Mouse (Mus musculus): ENCODE results near the gene Ankrd13b. TPM values are rescaled to one million over a fixed set of nuclear protein-coding genes. Genes with fewer than 3 reads are reported as not detected.
A peak's percentile ranks its signal among the peaks of the same experiment; 100 is the strongest.

The Ankrd13b gene
- total and polyA plus RNA-seq, 3 experiments: 9.2 to 19.4 (median 10.6) TPM

DNA sequence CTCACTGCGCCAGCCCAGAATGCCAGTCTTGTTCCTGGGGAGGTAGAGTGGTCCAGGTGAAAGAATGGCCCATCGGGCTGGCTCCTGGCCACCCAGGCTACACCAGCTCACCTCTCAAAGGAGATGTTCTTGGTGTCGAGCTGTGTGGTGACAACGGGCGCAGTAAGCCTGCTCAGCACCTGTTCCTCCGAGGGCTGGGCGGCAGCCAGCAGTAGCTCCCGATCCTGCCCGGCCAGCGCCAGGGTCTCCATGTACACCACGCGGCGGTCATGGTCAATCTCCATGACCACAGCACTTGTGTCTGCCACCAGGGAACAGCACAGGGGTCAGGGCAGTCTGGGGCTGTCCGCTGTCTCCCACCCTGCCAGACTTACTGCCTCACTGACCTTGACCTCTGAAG lies 13.3 kb downstream of the Ankrd13b start:
- Histone ChIP-seq H3K4me3 (no peak overlapping the region), H3K27ac (no peak overlapping the region), H3K79me2 (replicated peaks; ENCODE audit: control insufficient read depth, insufficient read depth, low read length) (no peaks in the 10 kb centered on the region), H3K4me1 (ENCODE audit: control insufficient read depth, insufficient read depth, low read length) (no peaks in the 10 kb centered on the region), H3K27me3 (ENCODE audit: control insufficient read depth, insufficient read depth, low read length) (no peaks in the 10 kb centered on the region), H3K9ac (ENCODE audit: low read depth, low read length) (no peak overlapping the region), H3K36me3 (ENCODE audit: control insufficient read depth, insufficient read depth, low read length) (no peaks in the 10 kb centered on the region)
- intact Hi-C loops (cut with DNase I): no loop called here
- 96% methylated on average over 14 of the region's 14 CpGs for WGBS
- no peak for DNase-seq
- no peak for TF ChIP-seq CTCF (IDR thresholded peaks at IDR 0.05)

DNA sequence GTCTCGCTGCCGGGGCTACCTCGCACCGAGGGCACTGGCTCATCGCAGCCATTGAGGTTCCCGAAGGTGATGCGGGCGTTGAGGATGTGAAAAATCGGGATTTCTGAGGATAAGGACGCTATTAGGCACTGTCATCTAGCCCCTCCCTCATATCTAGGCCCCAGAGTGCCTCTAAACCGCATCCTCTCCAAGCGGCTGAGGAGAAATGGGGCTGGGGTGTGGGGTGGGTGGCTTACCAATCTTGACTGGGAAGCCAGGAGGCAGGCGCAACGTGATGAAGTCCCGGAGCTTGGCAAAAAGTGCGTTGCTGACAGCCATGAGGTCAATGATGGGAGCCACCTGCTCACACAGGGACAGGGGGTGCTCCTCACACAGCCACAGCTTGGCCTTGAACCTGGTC lies 16.7 kb downstream of the Ankrd13b start:
- TF ChIP-seq CTCF (IDR thresholded peaks at IDR 0.05): no peak
- no peak for TF ChIP-seq EP300 (IDR thresholded peaks at IDR 0.05; ENCODE audit: insufficient read depth, low read depth, low read length)
- TF ChIP-seq POLR2A (IDR thresholded peaks at IDR 0.05; ENCODE audit: insufficient read depth, low read depth, low read length): no peak
- H3K4me1 ChIP-seq (ENCODE audit: control insufficient read depth, insufficient read depth, low read length): no peaks in the 10 kb centered on the region
- intact Hi-C loops (cut with DNase I): no loop called here
- no peaks in the 10 kb centered on the region for H3K36me3 ChIP-seq (ENCODE audit: control insufficient read depth, insufficient read depth, low read length)
- H3K4me3 ChIP-seq: no peak overlapping the region
- no peak overlapping the region for H3K9ac ChIP-seq (ENCODE audit: low read depth, low read length)
- DNase-seq: no peak
- no peak overlapping the region for H3K27ac ChIP-seq
- no peaks in the 10 kb centered on the region for H3K27me3 ChIP-seq (ENCODE audit: control insufficient read depth, insufficient read depth, low read length)
- 89% methylated on average over 16 of the region's 16 CpGs for WGBS
- H3K79me2 ChIP-seq (replicated peaks; ENCODE audit: control insufficient read depth, insufficient read depth, low read length): no peaks in the 10 kb centered on the region

DNA sequence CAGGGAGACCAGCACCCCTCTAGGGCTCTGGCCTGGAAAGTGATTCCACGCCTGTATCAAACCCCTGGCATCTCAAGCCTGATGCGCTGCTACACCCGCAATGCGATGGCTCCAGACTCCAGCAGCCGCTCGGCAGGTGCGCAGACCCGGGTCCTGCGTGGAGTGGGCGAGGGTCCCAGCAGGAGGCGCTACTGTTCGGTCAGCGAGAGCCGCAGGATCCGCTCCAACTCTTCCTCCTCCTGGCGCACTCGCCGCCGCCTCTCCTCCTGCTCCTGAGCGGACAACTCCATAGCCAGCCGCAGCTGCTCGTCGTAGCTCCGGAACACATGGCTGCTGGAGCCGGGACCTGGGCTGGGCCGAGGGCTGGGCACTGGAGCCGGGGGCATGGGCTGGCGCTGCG lies 18.1 kb downstream of the Ankrd13b start:
- H3K79me2 ChIP-seq (replicated peaks; ENCODE audit: control insufficient read depth, insufficient read depth, low read length): no peaks in the 10 kb centered on the region
- no peaks in the 10 kb centered on the region; the same call in 1 of the 2 replicates for H3K4me1 ChIP-seq (ENCODE audit: control insufficient read depth, insufficient read depth, low read length)
- H3K27me3 ChIP-seq (ENCODE audit: control insufficient read depth, insufficient read depth, low read length): no peaks in the 10 kb centered on the region
- 83% methylated on average over 29 of the region's 29 CpGs for WGBS
- DNase-seq: no peak
- H3K9ac ChIP-seq (ENCODE audit: low read depth, low read length): no peak overlapping the region
- H3K4me3 ChIP-seq: no peak overlapping the region
- TF ChIP-seq EP300 (IDR thresholded peaks at IDR 0.05; ENCODE audit: insufficient read depth, low read depth, low read length) (no peak), POLR2A (IDR thresholded peaks at IDR 0.05; ENCODE audit: insufficient read depth, low read depth, low read length) (no peak), CTCF (IDR thresholded peaks at IDR 0.05) (no peak)
- H3K27ac ChIP-seq: no peak overlapping the region
- intact Hi-C loops (cut with DNase I): no loop called here
- H3K36me3 ChIP-seq (ENCODE audit: control insufficient read depth, insufficient read depth, low read length): no peaks in the 10 kb centered on the region

DNA sequence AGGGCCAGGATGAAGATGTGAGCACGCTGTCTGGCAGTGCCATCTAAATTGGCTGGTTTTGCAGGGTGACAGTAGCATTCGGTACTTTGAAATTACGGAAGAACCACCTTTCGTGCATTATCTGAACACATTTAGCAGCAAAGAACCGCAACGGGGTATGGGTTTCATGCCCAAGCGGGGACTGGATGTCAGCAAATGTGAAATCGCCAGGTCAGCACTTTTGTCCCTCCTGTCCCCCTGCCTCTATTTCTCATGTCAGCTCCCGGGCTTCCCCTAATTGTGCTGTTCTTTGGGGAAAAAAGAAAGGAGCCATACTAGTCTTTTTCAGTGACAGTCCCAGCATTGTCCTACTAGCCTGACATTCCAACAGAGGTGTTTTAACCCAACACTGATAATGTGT lies 21.1 kb downstream of the Ankrd13b start:
- no peak overlapping the region for H3K4me3 ChIP-seq
- no peak overlapping the region for H3K9ac ChIP-seq (ENCODE audit: low read depth, low read length)
- intact Hi-C loops (cut with DNase I): loop anchor here (10.0 kb wide), 1 partner anchor 374 kb away; no protein-coding TSS in a partner anchor
- DNase-seq: no peak
- no peak overlapping the region for H3K27ac ChIP-seq
- no peaks in the 10 kb centered on the region for H3K79me2 ChIP-seq (replicated peaks; ENCODE audit: control insufficient read depth, insufficient read depth, low read length)
- no peak for TF ChIP-seq POLR2A (IDR thresholded peaks at IDR 0.05; ENCODE audit: insufficient read depth, low read depth, low read length)
- no peak for TF ChIP-seq EP300 (IDR thresholded peaks at IDR 0.05; ENCODE audit: insufficient read depth, low read depth, low read length)
- TF ChIP-seq CTCF (IDR thresholded peaks at IDR 0.05): no peak
- H3K4me1 ChIP-seq (ENCODE audit: control insufficient read depth, insufficient read depth, low read length): peaks cover 16% of the 10 kb centered on the region
- no peaks in the 10 kb centered on the region for H3K27me3 ChIP-seq (ENCODE audit: control insufficient read depth, insufficient read depth, low read length)
- peaks cover 4% of the 10 kb centered on the region; the same call in 1 of the 2 replicates for H3K36me3 ChIP-seq (ENCODE audit: control insufficient read depth, insufficient read depth, low read length)
- 93% methylated on average over 9 of the region's 9 CpGs for WGBS

DNA sequence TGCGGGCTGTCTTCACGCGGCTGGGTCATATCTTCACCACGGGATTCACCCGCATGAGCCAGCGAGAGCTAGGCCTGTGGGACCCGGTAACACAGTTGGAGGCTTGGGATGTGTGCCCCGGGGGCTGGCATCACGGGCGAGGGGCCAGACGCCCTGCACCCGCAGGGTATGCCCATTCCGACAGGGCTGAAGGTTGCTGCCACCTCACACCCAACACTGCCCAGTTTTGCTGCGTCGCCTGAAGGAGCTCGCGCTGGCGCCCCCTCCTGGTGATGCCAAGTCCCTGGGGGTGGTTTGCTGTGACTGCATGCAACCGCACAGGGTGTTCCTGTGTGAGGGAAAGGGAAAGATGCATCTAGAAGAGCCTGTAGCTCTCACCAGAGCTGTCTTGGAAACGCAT lies 21.7 kb downstream of the Ankrd13b start:
- H3K27ac ChIP-seq: no peak overlapping the region
- H3K4me3 ChIP-seq: no peak overlapping the region
- TF ChIP-seq CTCF (IDR thresholded peaks at IDR 0.05) (peak; percentile 90), EP300 (IDR thresholded peaks at IDR 0.05; ENCODE audit: insufficient read depth, low read depth, low read length) (peak; percentile 59; the same call in 1 of the 2 replicates), POLR2A (IDR thresholded peaks at IDR 0.05; ENCODE audit: insufficient read depth, low read depth, low read length) (no peak; the same call in 1 of the 2 replicates)
- H3K9ac ChIP-seq (ENCODE audit: low read depth, low read length): peak overlapping the region; percentile 22; the same call in 1 of the 2 replicates
- no peaks in the 10 kb centered on the region for H3K79me2 ChIP-seq (replicated peaks; ENCODE audit: control insufficient read depth, insufficient read depth, low read length)
- peaks cover 16% of the 10 kb centered on the region for H3K4me1 ChIP-seq (ENCODE audit: control insufficient read depth, insufficient read depth, low read length)
- peaks cover 4% of the 10 kb centered on the region; the same call in 1 of the 2 replicates for H3K36me3 ChIP-seq (ENCODE audit: control insufficient read depth, insufficient read depth, low read length)
- no peaks in the 10 kb centered on the region for H3K27me3 ChIP-seq (ENCODE audit: control insufficient read depth, insufficient read depth, low read length)
- DNase-seq: peak; percentile 80 to 84
- intact Hi-C loops (cut with DNase I): loop anchor here (2.0 to 10.0 kb wide), 3 partner anchors 31 to 373 kb away; no protein-coding TSS in a partner anchor
- WGBS: 24% methylated on average over 20 of the region's 20 CpGs

DNA sequence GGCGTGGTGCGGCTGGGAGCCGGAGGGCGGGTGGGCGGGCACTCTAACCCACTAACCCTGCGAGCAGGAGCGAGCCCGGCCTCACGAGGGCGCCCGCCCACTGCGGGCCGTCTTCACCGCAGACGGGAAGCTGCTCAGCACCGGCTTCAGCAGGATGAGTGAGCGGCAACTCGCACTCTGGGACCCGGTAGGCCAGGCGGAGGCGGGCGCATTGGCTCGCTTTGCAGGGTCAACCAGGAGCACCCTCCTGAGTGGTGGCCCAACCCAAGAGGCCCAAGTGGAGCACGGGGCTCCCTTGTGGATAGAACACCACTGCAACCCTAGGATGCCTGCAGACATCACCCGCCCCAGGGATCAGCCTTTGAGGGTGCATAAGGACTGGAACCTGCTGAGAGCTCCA lies 22.3 kb downstream of the Ankrd13b start:
- peak; percentile 87 to 88 for DNase-seq
- H3K27me3 ChIP-seq (ENCODE audit: control insufficient read depth, insufficient read depth, low read length): no peaks in the 10 kb centered on the region
- H3K4me3 ChIP-seq: no peak overlapping the region
- H3K4me1 ChIP-seq (ENCODE audit: control insufficient read depth, insufficient read depth, low read length): peaks cover 16% of the 10 kb centered on the region
- 9% methylated on average over 25 of the region's 25 CpGs for WGBS
- H3K27ac ChIP-seq: peak overlapping the region; percentile 48
- H3K9ac ChIP-seq (ENCODE audit: low read depth, low read length): peak overlapping the region; percentile 39
- peaks cover 4% of the 10 kb centered on the region; the same call in 1 of the 2 replicates for H3K36me3 ChIP-seq (ENCODE audit: control insufficient read depth, insufficient read depth, low read length)
- no peaks in the 10 kb centered on the region for H3K79me2 ChIP-seq (replicated peaks; ENCODE audit: control insufficient read depth, insufficient read depth, low read length)
- intact Hi-C loops (cut with DNase I): loop anchor here (2.0 to 10.0 kb wide), 3 partner anchors 32 to 372 kb away; no protein-coding TSS in a partner anchor
- TF ChIP-seq EP300 (IDR thresholded peaks at IDR 0.05; ENCODE audit: insufficient read depth, low read depth, low read length) (no peak), POLR2A (IDR thresholded peaks at IDR 0.05; ENCODE audit: insufficient read depth, low read depth, low read length) (0 out of 2 replicates have a peak, but pooled peaks have one; percentile 14), CTCF (IDR thresholded peaks at IDR 0.05) (peak; percentile 98)
